Mouse (Mus musculus): ENCODE data around the gene Mlana.

Mlana gene

GRCm38 (mm10) chr19:29743531-29743930 lies 45.9 kb downstream of the Mlana start:
- in situ Hi-C loops (cut with MboI; ENCODE audit: low sequenced_read_pairs), result no loop called here

GRCm38 (mm10) chr19:29750994-29751393 lies 53.4 kb downstream of the Mlana start:
- in situ Hi-C loops (cut with MboI; ENCODE audit: low sequenced_read_pairs), result no loop called here

- in situ Hi-C loops (cut with MboI; ENCODE audit: low sequenced_read_pairs), result no loop called here
Measured at GRCm38 (mm10) chr19:29753939-29754338, 56.3 kb downstream of the Mlana start.
